Mouse (Mus musculus) retina, embryonic 14.5 days (tissue): Measurements from ENCODE around the gene Gjc3.
"Not testable (repeated sequence)": the region's sequence is repeated elsewhere in the genome, so short reads cannot be mapped to it uniquely, and the experiment has no call there.

Experiments
- DNase-seq: peaks from one replicate; pipeline ENCODE4 v3.0.0-alpha.2; 2015; ENCODE audit warnings: low spot score

Gjc3 gene

GRCm38 (mm10) chr5:137962945-137963344, at the start of gene Gjc3:
Gene Gjc3 (minus strand): TSS chr5:137963098.
- DNase-seq = no peak

- no peak for DNase-seq
Measured at GRCm38 (mm10) chr5:138012382-138012781, 49.5 kb upstream of the Gjc3 start.

- DNase-seq = no peak
Measured at GRCm38 (mm10) chr5:138009437-138009836, 46.5 kb upstream of the Gjc3 start.

- DNase-seq = no peak
Measured at GRCm38 (mm10) chr5:137986351-137986750, 23.5 kb upstream of the Gjc3 start.

GRCm38 (mm10) chr5:137981300-137981699, 18.4 kb upstream of the Gjc3 start, which contains the start of gene Azgp1:
Gene Azgp1 (plus strand): TSS chr5:137981520.
- DNase-seq = no peak

GRCm38 (mm10) chr5:137979081-137979480, 16.2 kb upstream of the Gjc3 start:
- DNase-seq = no peak

GRCm38 (mm10) chr5:137977291-137977690, 14.4 kb upstream of the Gjc3 start:
- DNase-seq = no peak

GRCm38 (mm10) chr5:137975434-137975833, 12.5 kb upstream of the Gjc3 start:
- no peak for DNase-seq

- DNase-seq = no peak
Measured at GRCm38 (mm10) chr5:137974724-137975123, 11.8 kb upstream of the Gjc3 start.

GRCm38 (mm10) chr5:137973738-137974137, 10.8 kb upstream of the Gjc3 start:
- DNase-seq = no peak

GRCm38 (mm10) chr5:137973161-137973560, 10.3 kb upstream of the Gjc3 start:
- DNase-seq = no peak

GRCm38 (mm10) chr5:137966492-137966891, 3.6 kb upstream of the Gjc3 start:
- no peak for DNase-seq

- DNase-seq = no peak
Measured at GRCm38 (mm10) chr5:137956404-137956803, 6.5 kb downstream of the Gjc3 start.

GRCm38 (mm10) chr5:137951218-137951617, 11.7 kb downstream of the Gjc3 start:
- DNase-seq = peak; percentile 8

GRCm38 (mm10) chr5:137947303-137947702, 15.6 kb downstream of the Gjc3 start:
- DNase-seq = no peak

GRCm38 (mm10) chr5:137943133-137943532, 19.8 kb downstream of the Gjc3 start:
- DNase-seq = no peak

- no peak for DNase-seq
Measured at GRCm38 (mm10) chr5:137940948-137941347, 21.9 kb downstream of the Gjc3 start.

GRCm38 (mm10) chr5:137937238-137937637, 25.7 kb downstream of the Gjc3 start:
- DNase-seq = no peak

GRCm38 (mm10) chr5:137936486-137936885, 26.4 kb downstream of the Gjc3 start:
- DNase-seq = no peak

GRCm38 (mm10) chr5:137933934-137934333, 29.0 kb downstream of the Gjc3 start:
- DNase-seq = not testable (repeated sequence)

GRCm38 (mm10) chr5:137928439-137928838, 34.5 kb downstream of the Gjc3 start:
- no peak for DNase-seq

- DNase-seq = no peak
Measured at GRCm38 (mm10) chr5:137922171-137922570, 40.7 kb downstream of the Gjc3 start.

GRCm38 (mm10) chr5:137921532-137921931, 41.4 kb downstream of the Gjc3 start, which contains the start of gene Cyp3a13:
Gene Cyp3a13 (minus strand): TSS chr5:137921619.
- DNase-seq = no peak

GRCm38 (mm10) chr5:137915550-137915949, 47.3 kb downstream of the Gjc3 start:
- no peak for DNase-seq

- peak; percentile 3 for DNase-seq
Measured at GRCm38 (mm10) chr5:137914508-137914907, 48.4 kb downstream of the Gjc3 start.
